Mouse (Mus musculus) brain, embryonic 14.5 days (tissue): ENCODE data around the gene Ndufs3.

Experiments
- CTCF ChIP-seq: fragments of 200-500 bp; IDR thresholded peaks from 2 replicates; pipeline ENCODE4 v1.5.1; 2012; ENCODE audit warnings: inconsistent platforms, mild to moderate bottlenecking, moderate library complexity, borderline replicate concordance; ENCODE audit not compliant: insufficient read depth, insufficient read length; ENCODE audit errors: extremely low read depth
- POLR2A ChIP-seq: fragments of 200-500 bp; IDR thresholded peaks from 2 replicates; pipeline ENCODE4 v1.6.1; 2012; ENCODE audit warnings: mild to moderate bottlenecking, inconsistent platforms, borderline replicate concordance; ENCODE audit not compliant: poor library complexity, insufficient read depth, insufficient read length, severe bottlenecking; ENCODE audit errors: extremely low read depth

DNA sequence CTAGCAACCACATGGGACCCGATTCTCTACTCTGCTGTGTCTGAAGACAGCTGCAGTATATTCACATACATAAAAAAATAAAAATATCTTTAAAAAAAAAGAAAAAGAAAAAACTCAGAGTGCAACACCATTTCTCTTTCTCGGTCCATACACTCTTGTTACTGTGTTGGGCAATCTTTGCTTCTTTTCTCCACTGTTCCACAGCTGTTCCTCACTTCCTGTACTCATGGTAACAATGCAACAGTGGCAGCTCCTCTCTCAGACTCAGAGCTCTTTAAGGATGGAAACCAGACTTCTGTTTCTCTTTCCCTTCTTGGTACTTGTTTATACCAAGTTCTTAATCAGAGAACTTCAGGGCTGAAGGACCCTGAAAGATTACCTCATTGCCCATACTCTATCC lies 1.2 kb downstream of the Ndufs3 start:
- TF ChIP-seq CTCF (no peak), POLR2A (no peak)
